Mouse (Mus musculus) midbrain, embryonic 15.5 days (tissue): ENCODE results near the gene Gpr146. TPM values are rescaled to one million over a fixed set of nuclear protein-coding genes. Genes with fewer than 3 reads are reported as not detected.

Source experiments
- ATAC-seq: fragments of 200-750 bp; cut with Nextera tagmentation; replicated peaks from 2 replicates; pipeline ENCODE4 v1.8.0; 2017; ENCODE audit warnings: moderate TSS enrichment
- H3K27ac ChIP-seq: fragments of 300-500 bp; sonication (generic); 2 replicates; pipeline ENCODE4 v1.5.1; 2015; ENCODE audit warnings: mild to moderate bottlenecking, inconsistent platforms
- H3K27me3 ChIP-seq: fragments of 300-500 bp; sonication (generic); replicated peaks from 2 replicates; pipeline ENCODE4 v1.6.1; 2015; ENCODE audit warnings: inconsistent platforms
- H3K36me3 ChIP-seq: fragments of 300-500 bp; sonication (generic); replicated peaks from 2 replicates; pipeline ENCODE4 v1.6.1; 2015; ENCODE audit warnings: inconsistent platforms
- H3K4me1 ChIP-seq: fragments of 300-500 bp; sonication (generic); 2 replicates; pipeline ENCODE4 v1.6.1; 2015; ENCODE audit warnings: inconsistent platforms
- H3K4me2 ChIP-seq: fragments of 300-500 bp; sonication (generic); 2 replicates; pipeline ENCODE4 v1.6.1; 2015; ENCODE audit warnings: inconsistent platforms, mild to moderate bottlenecking, moderate library complexity
- H3K4me3 ChIP-seq: fragments of 300-500 bp; sonication (generic); 2 replicates; pipeline ENCODE4 v1.5.1; 2015; ENCODE audit warnings: mild to moderate bottlenecking, inconsistent platforms
- H3K9ac ChIP-seq: fragments of 300-500 bp; sonication (generic); 2 replicates; pipeline ENCODE4 v1.6.1; 2015; ENCODE audit warnings: mild to moderate bottlenecking, inconsistent platforms
- H3K9me3 ChIP-seq: fragments of 300-500 bp; sonication (generic); 2 replicates; pipeline ENCODE4 v1.6.1; 2016; ENCODE audit warnings: inconsistent platforms
- WGBS: fragments of 180-500 bp; shearing (Covaris S2); methylation state at CpG from one replicate; pipeline ENCODE4 v1.1.7; 2015; ENCODE audit warnings: mixed read lengths; 5-methylcytosine and 5-hydroxymethylcytosine counted together
- polyA plus RNA-seq: library from polyadenylated mRNA; unstranded; fragments of >200 nt; fragmentation: Nextera tagmentation; extraction: Ambion mirVana; gene quantifications from 2 replicates; pipeline ENCODE4 v1.2.1, GENCODE M21; 2015

Gpr146 gene
- polyA plus RNA-seq, 1 experiment from 2014 or later, result 2.5 TPM

GRCm38 (mm10) chr5:139397959-139398753 is 20.7 kb downstream of the Gpr146 start:
- peaks cover 3% of the 10 kb centered on the region; the same call in 1 of the 2 replicates for H3K4me1 ChIP-seq
- no peak overlapping the region for H3K27ac ChIP-seq
- H3K4me2 ChIP-seq, result no peak overlapping the region
- peak; percentile 75 for ATAC-seq
- H3K9ac ChIP-seq, result no peak overlapping the region
- H3K27me3 ChIP-seq, result no peaks in the 10 kb centered on the region
- no peaks in the 10 kb centered on the region for H3K9me3 ChIP-seq
- H3K4me3 ChIP-seq, result no peak overlapping the region
- H3K36me3 ChIP-seq, result no peaks in the 10 kb centered on the region
- WGBS, result 37% methylated on average over 5 of the region's 5 CpGs

GRCm38 (mm10) chr5:139398786-139399185 is 21.3 kb downstream of the Gpr146 start:
- H3K9me3 ChIP-seq, result no peaks in the 10 kb centered on the region
- no peak for ATAC-seq
- H3K4me3 ChIP-seq, result no peak overlapping the region
- H3K27me3 ChIP-seq, result no peaks in the 10 kb centered on the region
- no peak overlapping the region for H3K9ac ChIP-seq
- 83% methylated on average over 5 of the region's 5 CpGs for WGBS
- H3K27ac ChIP-seq, result no peak overlapping the region
- no peaks in the 10 kb centered on the region for H3K36me3 ChIP-seq
- peaks cover 3% of the 10 kb centered on the region; the same call in 1 of the 2 replicates for H3K4me1 ChIP-seq
- H3K4me2 ChIP-seq, result no peak overlapping the region

- H3K4me1 ChIP-seq, result peaks cover 3% of the 10 kb centered on the region; the same call in 1 of the 2 replicates
- 88% methylated on average over 14 of the region's 14 CpGs for WGBS
- H3K9ac ChIP-seq, result no peak overlapping the region
- H3K36me3 ChIP-seq, result no peaks in the 10 kb centered on the region
- no peak for ATAC-seq
- no peaks in the 10 kb centered on the region for H3K9me3 ChIP-seq
- no peaks in the 10 kb centered on the region for H3K27me3 ChIP-seq
- no peak overlapping the region for H3K27ac ChIP-seq
- H3K4me3 ChIP-seq, result no peak overlapping the region
- no peak overlapping the region for H3K4me2 ChIP-seq
Measured at GRCm38 (mm10) chr5:139399991-139400390, 22.5 kb downstream of the Gpr146 start.

- H3K4me1 ChIP-seq, result peaks cover 3% of the 10 kb centered on the region; the same call in 1 of the 2 replicates
- 92% methylated on average over 2 of the region's 2 CpGs for WGBS
- H3K36me3 ChIP-seq, result no peaks in the 10 kb centered on the region
- H3K9me3 ChIP-seq, result no peaks in the 10 kb centered on the region
- no peak overlapping the region for H3K9ac ChIP-seq
- H3K27me3 ChIP-seq, result no peaks in the 10 kb centered on the region
- H3K4me2 ChIP-seq, result no peak overlapping the region
- no peak overlapping the region for H3K27ac ChIP-seq
- no peak for ATAC-seq
- no peak overlapping the region for H3K4me3 ChIP-seq
Measured at GRCm38 (mm10) chr5:139402106-139402505, 24.6 kb downstream of the Gpr146 start.

- WGBS, result 89% methylated on average over 8 of the region's 8 CpGs
- no peaks in the 10 kb centered on the region for H3K9me3 ChIP-seq
- no peak overlapping the region for H3K4me3 ChIP-seq
- peaks cover 4% of the 10 kb centered on the region; the same call in 1 of the 2 replicates for H3K4me1 ChIP-seq
- H3K36me3 ChIP-seq, result no peaks in the 10 kb centered on the region
- ATAC-seq, result no peak
- no peaks in the 10 kb centered on the region for H3K27me3 ChIP-seq
- no peak overlapping the region for H3K27ac ChIP-seq
- H3K9ac ChIP-seq, result no peak overlapping the region
- no peak overlapping the region for H3K4me2 ChIP-seq
Measured at GRCm38 (mm10) chr5:139403692-139404260, 26.3 kb downstream of the Gpr146 start.

GRCm38 (mm10) chr5:139404801-139405401 is 27.4 kb downstream of the Gpr146 start, which contains the start of gene C130050O18Rik:
C130050O18Rik (plus strand) TSS chr5:139405280.
- ATAC-seq, result no peak
- no peaks in the 10 kb centered on the region for H3K27me3 ChIP-seq
- no peak within 1 kb of the TSS for H3K27ac ChIP-seq
- H3K4me3 ChIP-seq, result no peak within 1 kb of the TSS
- no peak within 1 kb of the TSS for H3K4me2 ChIP-seq
- H3K9me3 ChIP-seq, result no peaks in the 10 kb centered on the region
- no peaks in the 10 kb centered on the region for H3K36me3 ChIP-seq
- H3K4me1 ChIP-seq, result peaks cover 4% of the 10 kb centered on the region; the same call in 1 of the 2 replicates
- 84% methylated on average over 6 of the region's 6 CpGs for WGBS
- no peak within 1 kb of the TSS for H3K9ac ChIP-seq

- peaks cover 4% of the 10 kb centered on the region; the same call in 1 of the 2 replicates for H3K4me1 ChIP-seq
- H3K4me2 ChIP-seq, result no peak overlapping the region
- H3K4me3 ChIP-seq, result no peak overlapping the region
- H3K9me3 ChIP-seq, result no peaks in the 10 kb centered on the region
- no peaks in the 10 kb centered on the region for H3K27me3 ChIP-seq
- no peak overlapping the region for H3K27ac ChIP-seq
- no peak for ATAC-seq
- H3K36me3 ChIP-seq, result no peaks in the 10 kb centered on the region
- WGBS, result 83% methylated on average over 7 of the region's 7 CpGs
- no peak overlapping the region for H3K9ac ChIP-seq
Measured at GRCm38 (mm10) chr5:139405478-139405877, 28.0 kb downstream of the Gpr146 start.

- Histone ChIP-seq H3K4me2 (no peak overlapping the region), H3K27me3 (no peaks in the 10 kb centered on the region), H3K9ac (no peak overlapping the region), H3K9me3 (no peaks in the 10 kb centered on the region), H3K27ac (no peak overlapping the region), H3K4me1 (peaks cover 4% of the 10 kb centered on the region; the same call in 1 of the 2 replicates), H3K36me3 (no peaks in the 10 kb centered on the region), H3K4me3 (no peak overlapping the region)
- 82% methylated on average over 3 of the region's 3 CpGs for WGBS
- no peak for ATAC-seq
Measured at GRCm38 (mm10) chr5:139405953-139406352, 28.5 kb downstream of the Gpr146 start.

GRCm38 (mm10) chr5:139407121-139407885 is 29.8 kb downstream of the Gpr146 start:
- Histone ChIP-seq H3K27ac (no peak overlapping the region), H3K9ac (no peak overlapping the region), H3K9me3 (no peaks in the 10 kb centered on the region), H3K4me2 (no peak overlapping the region), H3K27me3 (no peaks in the 10 kb centered on the region), H3K4me1 (peaks cover 4% of the 10 kb centered on the region; the same call in 1 of the 2 replicates), H3K36me3 (no peaks in the 10 kb centered on the region), H3K4me3 (no peak overlapping the region)
- no peak for ATAC-seq
- 87% methylated on average over 14 of the region's 14 CpGs for WGBS

- no peak overlapping the region for H3K27ac ChIP-seq
- 89% methylated on average over 7 of the region's 7 CpGs for WGBS
- H3K27me3 ChIP-seq, result no peaks in the 10 kb centered on the region
- H3K9ac ChIP-seq, result no peak overlapping the region
- H3K9me3 ChIP-seq, result no peaks in the 10 kb centered on the region
- H3K4me3 ChIP-seq, result no peak overlapping the region
- H3K4me2 ChIP-seq, result no peak overlapping the region
- H3K4me1 ChIP-seq, result peaks cover 4% of the 10 kb centered on the region; the same call in 1 of the 2 replicates
- no peak for ATAC-seq
- no peaks in the 10 kb centered on the region for H3K36me3 ChIP-seq
Measured at GRCm38 (mm10) chr5:139408511-139408910, 31.0 kb downstream of the Gpr146 start.

GRCm38 (mm10) chr5:139409412-139409811 is 31.9 kb downstream of the Gpr146 start:
- Histone ChIP-seq H3K9me3 (no peaks in the 10 kb centered on the region), H3K9ac (no peak overlapping the region), H3K27ac (no peak overlapping the region), H3K4me2 (no peak overlapping the region), H3K4me3 (no peak overlapping the region), H3K27me3 (no peaks in the 10 kb centered on the region), H3K4me1 (peaks cover 4% of the 10 kb centered on the region; the same call in 1 of the 2 replicates), H3K36me3 (no peaks in the 10 kb centered on the region)
- 87% methylated on average over 12 of the region's 12 CpGs for WGBS
- no peak for ATAC-seq

GRCm38 (mm10) chr5:139410056-139410455 is 32.6 kb downstream of the Gpr146 start:
- ATAC-seq, result no peak
- Histone ChIP-seq H3K27ac (no peak overlapping the region), H3K9ac (no peak overlapping the region), H3K4me3 (no peak overlapping the region), H3K4me2 (no peak overlapping the region), H3K36me3 (no peaks in the 10 kb centered on the region), H3K9me3 (no peaks in the 10 kb centered on the region), H3K4me1 (peaks cover 4% of the 10 kb centered on the region; the same call in 1 of the 2 replicates), H3K27me3 (no peaks in the 10 kb centered on the region)
- 88% methylated on average over 4 of the region's 4 CpGs for WGBS
